In genomic region chr9:42213142-42213541, GRCm38 (mm10) we compare ENCODE assay signal across 20 mouse cellular contexts. TPM values are rescaled to one million over a fixed set of nuclear protein-coding genes. Genes with fewer than 3 reads are reported as not detected.
A peak's percentile ranks its signal among the peaks of the same experiment; 100 is the strongest.
DNase-seq lines count a peak whose midpoint lies in the region; ATAC-seq and TF ChIP-seq lines count a peak whose summit lies in the region.
"Had no signal": no experiment of that assay in that cellular context is flagged by ENCODE, and none has a peak within 500 bp of the region (broad histone marks: within the 10 kb centered on the region; RNA-seq: fewer than 3 reads in every experiment).

No protein-coding gene starts in this region.

- TF ChIP-seq POLR2A in liver, adult 2 months (IDR thresholded peaks at IDR 0.05; ENCODE audit: extremely low read depth, insufficient read depth, low read length) = no peak

- 16% methylated on average over 1 of the region's 1 CpGs for WGBS in liver, adult 2 months
- WGBS in liver, embryonic 12.5 days (ENCODE audit: insufficient replicate concordance) = 72% methylated on average over 1 of the region's 1 CpGs

- H3K27ac ChIP-seq in liver, adult 2 months (replicated peaks; ENCODE audit: insufficient read depth, low read depth, low read length) = no peak overlapping the region
- H3K27ac ChIP-seq in liver, embryonic 12.5 days = no peak overlapping the region
- H3K27ac ChIP-seq: forebrain, embryonic 10.5 days; forebrain, embryonic 13.5 days; heart, embryonic 15.5 days; hindbrain, embryonic 12.5 days; hindbrain, embryonic 15.5 days had no signal

- no peak for TF ChIP-seq CTCF in liver, adult 2 months (IDR thresholded peaks at IDR 0.05; ENCODE audit: low read depth, low read length)

- peaks cover 7% of the 10 kb centered on the region for H3K4me1 ChIP-seq in liver, adult 2 months (ENCODE audit: control insufficient read depth, insufficient read depth, low read length)
- H3K4me1 ChIP-seq in liver, embryonic 12.5 days = no peaks in the 10 kb centered on the region
- H3K4me1 ChIP-seq: heart, embryonic 12.5 days; heart, embryonic 15.5 days; hindbrain, embryonic 12.5 days; hindbrain, embryonic 15.5 days had no signal

- DNase-seq in gastrocnemius, adult 18-20 months (ENCODE audit: low spot score) = peak; percentile 18
- DNase-seq in gastrocnemius, adult 8-10 months (ENCODE audit: low spot score in 2 of 2) = no peak
- peak; percentile 68 for DNase-seq in liver, adult 2 months (ENCODE audit: extremely low read depth, low read depth, low spot score)
- DNase-seq in lung, postnatal 36 days = peak; percentile 31
- DNase-seq in lung, adult 18-20 months = no peak
- DNase-seq: adrenal gland, postnatal 10 days; adrenal gland, postnatal 36 days; cerebellum, adult 18-20 months; cerebellum, adult 9-10 months; cerebellum, postnatal 14 days; gastrocnemius, postnatal 10 days had no signal

- no peaks in the 10 kb centered on the region for H3K27me3 ChIP-seq in liver, adult 2 months (ENCODE audit: control insufficient read depth, insufficient read depth, low read length)
- no peaks in the 10 kb centered on the region for H3K27me3 ChIP-seq in liver, embryonic 12.5 days (replicated peaks)
- H3K27me3 ChIP-seq: forebrain, embryonic 13.5 days; heart, embryonic 12.5 days; heart, embryonic 15.5 days; hindbrain, embryonic 12.5 days; hindbrain, embryonic 15.5 days; Patski had no signal

- no peaks in the 10 kb centered on the region for H3K79me2 ChIP-seq in liver, adult 2 months (ENCODE audit: control insufficient read depth, insufficient read depth, low read length)

- H3K9me3 ChIP-seq in liver, embryonic 12.5 days (replicated peaks) = no peaks in the 10 kb centered on the region
- H3K9me3 ChIP-seq: forebrain, embryonic 10.5 days; forebrain, embryonic 13.5 days; heart, embryonic 15.5 days; hindbrain, embryonic 12.5 days; hindbrain, embryonic 15.5 days had no signal

- H3K36me3 ChIP-seq in liver, adult 2 months (ENCODE audit: control insufficient read depth, insufficient read depth, low read length) = no peaks in the 10 kb centered on the region
- H3K36me3 ChIP-seq in liver, embryonic 12.5 days = no peaks in the 10 kb centered on the region
- H3K36me3 ChIP-seq: forebrain, embryonic 10.5 days; heart, embryonic 12.5 days; heart, embryonic 15.5 days; hindbrain, embryonic 12.5 days; hindbrain, embryonic 15.5 days had no signal

- H3K9ac ChIP-seq in liver, adult 2 months (ENCODE audit: low read depth, low read length) = no peak overlapping the region
- no peak overlapping the region for H3K9ac ChIP-seq in liver, embryonic 12.5 days
- H3K9ac ChIP-seq: forebrain, embryonic 13.5 days; heart, embryonic 12.5 days; heart, embryonic 15.5 days; hindbrain, embryonic 12.5 days; hindbrain, embryonic 15.5 days had no signal

- ATAC-seq in liver, embryonic 12.5 days = no peak
- ATAC-seq: forebrain, embryonic 13.5 days; forebrain, embryonic 16.5 days; Patski had no signal

- no peak overlapping the region for H3K4me3 ChIP-seq in liver, adult 2 months (ENCODE audit: insufficient read depth, low read depth, low read length)
- H3K4me3 ChIP-seq in liver, embryonic 12.5 days = no peak overlapping the region
- H3K4me3 ChIP-seq: forebrain, embryonic 10.5 days; forebrain, embryonic 13.5 days; heart, embryonic 12.5 days; heart, embryonic 15.5 days; hindbrain, embryonic 12.5 days; hindbrain, embryonic 15.5 days had no signal

- H3K4me2 ChIP-seq in liver, embryonic 12.5 days = no peak overlapping the region
- H3K4me2 ChIP-seq: forebrain, embryonic 13.5 days; heart, embryonic 12.5 days; heart, embryonic 15.5 days; hindbrain, embryonic 12.5 days; hindbrain, embryonic 15.5 days had no signal

RNA-seq across cellular contexts. Expression of gene Sc5d, which starts 50.9 kb away (rescaled TPM):
- total RNA-seq in gastrocnemius, adult 18-20 months (2021) = 10 to 100 TPM; 20.1 to 22.8 TPM
- total RNA-seq in gastrocnemius, adult 8-10 months (2022) = 10 to 100 TPM; 21.0 to 25.9 (median 23.6) TPM
- 532 and 536 TPM in 2 replicates for total RNA-seq in liver, adult 2 months (2014; rRNA removed)
- 652 and 777 TPM in 2 replicates for polyA plus RNA-seq in liver, adult 2 months (2012; rRNA removed)
- 60.9 and 64.8 TPM in 2 replicates for polyA plus RNA-seq in liver, embryonic 12.5 days (2016; fragmentation: Nextera tagmentation; extraction: Ambion mirVana)

Comparison
In these comparisons a context has a peak if more than half of its experiments do, and no peak if none do; other contexts are left out.
1. DNase-seq: peak in gastrocnemius, adult 18-20 months (single experiment), liver, adult 2 months (single experiment) and lung, postnatal 36 days (single experiment); none in gastrocnemius, adult 8-10 months (0 of 2) and lung, adult 18-20 months (0 of 2).
2. RNA of gene Sc5d, which starts 50.9 kb away (total RNA-seq): 532 to 536 TPM in liver, adult 2 months; 21.0 to 25.9 TPM in gastrocnemius, adult 8-10 months and 20.1 to 22.8 TPM in gastrocnemius, adult 18-20 months; every median in the first group is over 10 times any median in the second.